Mouse (Mus musculus): ENCODE measurements around the gene Stxbp3.
A peak's percentile ranks its signal among the peaks of the same experiment; 100 is the strongest.

The Stxbp3 gene

GRCm38 (mm10) chr3:108798375-108798774, 42.0 kb downstream of the Stxbp3 start:
- no peak for DNase-seq (ENCODE audit: extremely low spot score, low read depth, low spot score)

GRCm38 (mm10) chr3:108797723-108798122, 42.6 kb downstream of the Stxbp3 start:
- no peak for DNase-seq (ENCODE audit: extremely low spot score, low read depth, low spot score)

GRCm38 (mm10) chr3:108796386-108796785, 43.9 kb downstream of the Stxbp3 start:
- no peak for DNase-seq (ENCODE audit: extremely low spot score, low read depth, low spot score)

GRCm38 (mm10) chr3:108795554-108796299, 44.6 kb downstream of the Stxbp3 start:
- no peak for DNase-seq (ENCODE audit: extremely low spot score, low read depth, low spot score)

- DNase-seq (ENCODE audit: extremely low spot score, low read depth, low spot score) = no peak
Observed at GRCm38 (mm10) chr3:108794780-108795179, 45.5 kb downstream of the Stxbp3 start.

GRCm38 (mm10) chr3:108792420-108792819, 47.9 kb downstream of the Stxbp3 start:
- DNase-seq (ENCODE audit: extremely low spot score, low read depth, low spot score) = no peak

- no peak for DNase-seq (ENCODE audit: extremely low spot score, low read depth, low spot score)
Observed at GRCm38 (mm10) chr3:108791054-108791706, 49.1 kb downstream of the Stxbp3 start.

GRCm38 (mm10) chr3:108790499-108790898, 49.8 kb downstream of the Stxbp3 start:
- DNase-seq (ENCODE audit: extremely low spot score, low read depth, low spot score) = no peak

GRCm38 (mm10) chr3:108789299-108789698, 51.0 kb downstream of the Stxbp3 start:
- peak; percentile 62 for DNase-seq (ENCODE audit: extremely low spot score, low read depth, low spot score)

GRCm38 (mm10) chr3:108788455-108788794, 51.9 kb downstream of the Stxbp3 start:
- no peak for DNase-seq (ENCODE audit: extremely low spot score, low read depth, low spot score)

- peak; percentile 46 for DNase-seq (ENCODE audit: extremely low spot score, low read depth, low spot score)
Observed at GRCm38 (mm10) chr3:108787754-108788454, 52.4 kb downstream of the Stxbp3 start.

GRCm38 (mm10) chr3:108786520-108786919, 53.8 kb downstream of the Stxbp3 start:
- no peak for DNase-seq (ENCODE audit: extremely low spot score, low read depth, low spot score)

- DNase-seq (ENCODE audit: extremely low spot score, low read depth, low spot score) = no peak
Observed at GRCm38 (mm10) chr3:108782364-108782895, 57.9 kb downstream of the Stxbp3 start.

- DNase-seq (ENCODE audit: extremely low spot score, low read depth, low spot score) = no peak
Observed at GRCm38 (mm10) chr3:108781884-108782270, 58.4 kb downstream of the Stxbp3 start.

- no peak for DNase-seq (ENCODE audit: extremely low spot score, low read depth, low spot score)
Observed at GRCm38 (mm10) chr3:108781238-108781883, 59.0 kb downstream of the Stxbp3 start.

- DNase-seq (ENCODE audit: extremely low spot score, low read depth, low spot score) = no peak
Observed at GRCm38 (mm10) chr3:108778761-108779540, 61.4 kb downstream of the Stxbp3 start.

- DNase-seq (ENCODE audit: extremely low spot score, low read depth, low spot score) = no peak
Observed at GRCm38 (mm10) chr3:108772811-108773210, 67.5 kb downstream of the Stxbp3 start.

GRCm38 (mm10) chr3:108772211-108772610, 68.1 kb downstream of the Stxbp3 start:
- no peak for DNase-seq (ENCODE audit: extremely low spot score, low read depth, low spot score)

GRCm38 (mm10) chr3:108770725-108771368, 69.5 kb downstream of the Stxbp3 start:
- peak; percentile 70 for DNase-seq (ENCODE audit: extremely low spot score, low read depth, low spot score)

GRCm38 (mm10) chr3:108769547-108769946, 70.8 kb downstream of the Stxbp3 start:
- DNase-seq (ENCODE audit: extremely low spot score, low read depth, low spot score) = no peak

Data from hindlimb bud, embryonic 11.5 days (tissue).